Mouse (Mus musculus): Measurements from ENCODE around the gene Ccndbp1. TPM values are rescaled to one million over a fixed set of nuclear protein-coding genes. Genes with fewer than 3 reads are reported as not detected.
"Not testable (repeated sequence)": the region's sequence is repeated elsewhere in the genome, so short reads cannot be mapped to it uniquely, and the experiment has no call there.

The Ccndbp1 gene
- polyA plus RNA-seq, 1 experiment from 2014 or later = 41.7 TPM

GRCm38 (mm10) chr2:120976308-120976707 is 31.9 kb upstream of the Ccndbp1 start:
- no peak overlapping the region for H3K4me3 ChIP-seq
- WGBS = 45% methylated on average over 4 of the region's 4 CpGs
- H3K9me3 ChIP-seq = no peaks in the 10 kb centered on the region
- no peaks in the 10 kb centered on the region for H3K36me3 ChIP-seq
- no peak overlapping the region for H3K9ac ChIP-seq
- no peak overlapping the region for H3K27ac ChIP-seq
- H3K27me3 ChIP-seq = peaks cover 17% of the 10 kb centered on the region
- no peak for ATAC-seq (ENCODE audit: insufficient number of reproducible peaks, insufficient read depth, low FRiP score, low TSS enrichment, low read depth)
- H3K4me1 ChIP-seq = no peaks in the 10 kb centered on the region
- H3K4me2 ChIP-seq = peak overlapping the region; percentile 98

GRCm38 (mm10) chr2:120976990-120977925 is 30.9 kb upstream of the Ccndbp1 start, which contains the start of gene Tmem62:
TSS of gene Tmem62 (plus strand) at chr2:120977017.
- no peaks in the 10 kb centered on the region for H3K36me3 ChIP-seq
- peaks cover 17% of the 10 kb centered on the region for H3K27me3 ChIP-seq
- no peaks in the 10 kb centered on the region for H3K9me3 ChIP-seq
- 1% methylated on average over 70 of the region's 71 CpGs for WGBS
- peak within 1 kb of the TSS; percentile 84 for H3K9ac ChIP-seq
- H3K27ac ChIP-seq = no peak within 1 kb of the TSS
- H3K4me1 ChIP-seq = no peaks in the 10 kb centered on the region
- ATAC-seq (ENCODE audit: insufficient number of reproducible peaks, insufficient read depth, low FRiP score, low TSS enrichment, low read depth) = peak; percentile 76
- H3K4me3 ChIP-seq = peak within 1 kb of the TSS; percentile 74
- peak within 1 kb of the TSS; percentile 98 for H3K4me2 ChIP-seq

GRCm38 (mm10) chr2:120977926-120978692 is 30.1 kb upstream of the Ccndbp1 start:
- Histone ChIP-seq H3K9ac (peak overlapping the region; percentile 84; the same call in 1 of the 2 replicates), H3K27ac (no peak overlapping the region)

GRCm38 (mm10) chr2:120978693-120979037 is 29.5 kb upstream of the Ccndbp1 start:
- no peak for ATAC-seq (ENCODE audit: insufficient number of reproducible peaks, insufficient read depth, low FRiP score, low TSS enrichment, low read depth)

More at GRCm38 (mm10) chr2:120977926-120978692, 30.1 kb upstream of the Ccndbp1 start:
- no peak for ATAC-seq (ENCODE audit: insufficient number of reproducible peaks, insufficient read depth, low FRiP score, low TSS enrichment, low read depth)
- no peaks in the 10 kb centered on the region for H3K9me3 ChIP-seq
- 79% methylated on average over 8 of the region's 8 CpGs for WGBS
- H3K36me3 ChIP-seq = no peaks in the 10 kb centered on the region
- no peaks in the 10 kb centered on the region for H3K4me1 ChIP-seq
- H3K27me3 ChIP-seq = peaks cover 14% of the 10 kb centered on the region
- H3K4me3 ChIP-seq = peak overlapping the region; percentile 74
- peak overlapping the region; percentile 98 for H3K4me2 ChIP-seq

GRCm38 (mm10) chr2:120979819-120980218 is 28.4 kb upstream of the Ccndbp1 start:
- no peak overlapping the region for H3K9ac ChIP-seq
- ATAC-seq (ENCODE audit: insufficient number of reproducible peaks, insufficient read depth, low FRiP score, low TSS enrichment, low read depth) = no peak
- no peaks in the 10 kb centered on the region for H3K9me3 ChIP-seq
- H3K4me1 ChIP-seq = no peaks in the 10 kb centered on the region
- 88% methylated on average over 1 of the region's 1 CpGs for WGBS
- no peak overlapping the region for H3K27ac ChIP-seq
- H3K4me2 ChIP-seq = no peak overlapping the region
- H3K36me3 ChIP-seq = no peaks in the 10 kb centered on the region
- H3K27me3 ChIP-seq = peaks cover 14% of the 10 kb centered on the region
- no peak overlapping the region for H3K4me3 ChIP-seq

More at GRCm38 (mm10) chr2:120978693-120979037, 29.5 kb upstream of the Ccndbp1 start:
- Histone ChIP-seq H3K4me3 (no peak overlapping the region), H3K4me2 (no peak overlapping the region), H3K27me3 (peaks cover 14% of the 10 kb centered on the region), H3K27ac (no peak overlapping the region), H3K36me3 (no peaks in the 10 kb centered on the region), H3K9me3 (no peaks in the 10 kb centered on the region), H3K4me1 (no peaks in the 10 kb centered on the region), H3K9ac (no peak overlapping the region)
- WGBS = 63% methylated on average over 2 of the region's 2 CpGs

GRCm38 (mm10) chr2:120980861-120981260 is 27.3 kb upstream of the Ccndbp1 start:
- H3K27ac ChIP-seq = no peak overlapping the region
- no peaks in the 10 kb centered on the region for H3K9me3 ChIP-seq
- H3K4me1 ChIP-seq = no peaks in the 10 kb centered on the region
- peaks cover 14% of the 10 kb centered on the region for H3K27me3 ChIP-seq
- no peaks in the 10 kb centered on the region for H3K36me3 ChIP-seq
- ATAC-seq (ENCODE audit: insufficient number of reproducible peaks, insufficient read depth, low FRiP score, low TSS enrichment, low read depth) = no peak
- 67% methylated on average over 2 of the region's 2 CpGs for WGBS
- H3K9ac ChIP-seq = no peak overlapping the region
- no peak overlapping the region for H3K4me2 ChIP-seq
- no peak overlapping the region for H3K4me3 ChIP-seq

GRCm38 (mm10) chr2:120983611-120984010 is 24.6 kb upstream of the Ccndbp1 start:
- 18% methylated on average over 2 of the region's 2 CpGs for WGBS
- H3K27ac ChIP-seq = no peak overlapping the region
- ATAC-seq (ENCODE audit: insufficient number of reproducible peaks, insufficient read depth, low FRiP score, low TSS enrichment, low read depth) = no peak
- H3K4me3 ChIP-seq = no peak overlapping the region
- no peaks in the 10 kb centered on the region for H3K27me3 ChIP-seq
- H3K9ac ChIP-seq = no peak overlapping the region
- no peaks in the 10 kb centered on the region for H3K36me3 ChIP-seq
- H3K4me2 ChIP-seq = no peak overlapping the region
- H3K9me3 ChIP-seq = no peaks in the 10 kb centered on the region
- H3K4me1 ChIP-seq = no peaks in the 10 kb centered on the region

- no peak overlapping the region for H3K9ac ChIP-seq
- no peaks in the 10 kb centered on the region for H3K9me3 ChIP-seq
- ATAC-seq (ENCODE audit: insufficient number of reproducible peaks, insufficient read depth, low FRiP score, low TSS enrichment, low read depth) = no peak
- 86% methylated on average over 1 of the region's 1 CpGs for WGBS
- H3K4me3 ChIP-seq = no peak overlapping the region
- no peaks in the 10 kb centered on the region for H3K4me1 ChIP-seq
- H3K36me3 ChIP-seq = no peaks in the 10 kb centered on the region
- no peak overlapping the region for H3K4me2 ChIP-seq
- H3K27ac ChIP-seq = no peak overlapping the region
- H3K27me3 ChIP-seq = no peaks in the 10 kb centered on the region
Observed at GRCm38 (mm10) chr2:120985241-120985640, 23.0 kb upstream of the Ccndbp1 start.

- WGBS = 53% methylated on average over 4 of the region's 4 CpGs
- H3K27me3 ChIP-seq = no peaks in the 10 kb centered on the region
- H3K4me3 ChIP-seq = no peak overlapping the region
Observed at GRCm38 (mm10) chr2:120991196-120991595, 17.0 kb upstream of the Ccndbp1 start.

GRCm38 (mm10) chr2:120996607-120997006 is 11.6 kb upstream of the Ccndbp1 start:
- H3K4me2 ChIP-seq; H3K4me3 ChIP-seq; H3K27ac ChIP-seq; H3K4me1 ChIP-seq; ATAC-seq (ENCODE audit: insufficient number of reproducible peaks, insufficient read depth, low FRiP score, low TSS enrichment, low read depth); H3K9ac ChIP-seq; H3K36me3 ChIP-seq; H3K27me3 ChIP-seq; H3K9me3 ChIP-seq: not testable (repeated sequence)
- WGBS = 77% methylated on average over 1 of the region's 1 CpGs

More at GRCm38 (mm10) chr2:120991196-120991595, 17.0 kb upstream of the Ccndbp1 start:
- H3K9ac ChIP-seq = no peak overlapping the region
- H3K9me3 ChIP-seq = no peaks in the 10 kb centered on the region
- no peak for ATAC-seq (ENCODE audit: insufficient number of reproducible peaks, insufficient read depth, low FRiP score, low TSS enrichment, low read depth)
- H3K4me1 ChIP-seq = no peaks in the 10 kb centered on the region
- no peak overlapping the region for H3K27ac ChIP-seq
- no peaks in the 10 kb centered on the region for H3K36me3 ChIP-seq
- no peak overlapping the region for H3K4me2 ChIP-seq

GRCm38 (mm10) chr2:120998863-120999262 is 9.3 kb upstream of the Ccndbp1 start:
- H3K4me1 ChIP-seq = no peaks in the 10 kb centered on the region
- H3K27me3 ChIP-seq = no peaks in the 10 kb centered on the region
- H3K4me2 ChIP-seq = no peak overlapping the region
- no peak overlapping the region for H3K27ac ChIP-seq
- H3K4me3 ChIP-seq = no peak overlapping the region
- H3K9ac ChIP-seq = no peak overlapping the region
- H3K36me3 ChIP-seq = no peaks in the 10 kb centered on the region
- no peaks in the 10 kb centered on the region for H3K9me3 ChIP-seq
- WGBS = 82% methylated on average over 8 of the region's 8 CpGs
- no peak for ATAC-seq (ENCODE audit: insufficient number of reproducible peaks, insufficient read depth, low FRiP score, low TSS enrichment, low read depth)

Measured in embryonic facial prominence, embryonic 13.5 days (tissue).